Mouse (Mus musculus) granulocyte monocyte progenitor cell, adult 5-6 weeks (primary cell): ENCODE measurements around the gene Sdk2. TPM values are rescaled to one million over a fixed set of nuclear protein-coding genes. Genes with fewer than 3 reads are reported as not detected.

Experiments
- ATAC-seq: replicated peaks from 2 replicates; pipeline ENCODE4 v1.8.0; 2016; ENCODE audit warnings: mild to moderate bottlenecking, moderate TSS enrichment, inconsistent platforms; ENCODE audit not compliant: poor library complexity, severe bottlenecking
- total RNA-seq, 2 experiments: library from RNA; stranded (forward) in 1 of 2; stranded (reverse) in 1 of 2; fragments of 200-712, 200-1000 nt in 1 of 2; fragments of >200 nt in 1 of 2; fragmentation: Nextera tagmentation in 1 of 2; gene quantifications; 2 replicates each; pipeline ENCODE4 v1.2.3; 2014 to 2017

Sdk2 gene
- total RNA-seq (2014; fragmentation: Nextera tagmentation) (0.04 TPM in 1 of 2 replicates, not detected in the other), total RNA-seq (2017) (not detected in 2 replicates)

- no peak for ATAC-seq
Measured at GRCm38 (mm10) chr11:114066951-114067762, at the start of gene Sdk2. Gene Sdk2 (minus strand): TSS chr11:114067046.

- ATAC-seq = no peak
Measured at GRCm38 (mm10) chr11:114115077-114115476, 48.2 kb upstream of the Sdk2 start.

- no peak for ATAC-seq
Measured at GRCm38 (mm10) chr11:114114674-114115073, 47.8 kb upstream of the Sdk2 start.

GRCm38 (mm10) chr11:114110851-114111250, 44.0 kb upstream of the Sdk2 start:
- no peak for ATAC-seq

- ATAC-seq = no peak
Measured at GRCm38 (mm10) chr11:114093636-114094035, 26.8 kb upstream of the Sdk2 start.

GRCm38 (mm10) chr11:114093175-114093574, 26.3 kb upstream of the Sdk2 start:
- ATAC-seq = peak; percentile 52; the same call in 1 of the 2 replicates

GRCm38 (mm10) chr11:114080606-114081005, 13.8 kb upstream of the Sdk2 start:
- no peak for ATAC-seq

- no peak for ATAC-seq
Measured at GRCm38 (mm10) chr11:114072644-114073043, 5.8 kb upstream of the Sdk2 start.

- ATAC-seq = 0 out of 2 replicates have a peak, but pooled peaks have one; percentile 20
Measured at GRCm38 (mm10) chr11:114071998-114072397, 5.2 kb upstream of the Sdk2 start.

- ATAC-seq = no peak
Measured at GRCm38 (mm10) chr11:114070881-114071280, 4.0 kb upstream of the Sdk2 start.

GRCm38 (mm10) chr11:114070131-114070530, 3.3 kb upstream of the Sdk2 start:
- ATAC-seq = no peak

- 0 out of 2 replicates have a peak, but pooled peaks have one; percentile 17 for ATAC-seq
Measured at GRCm38 (mm10) chr11:114068390-114068789, 1.5 kb upstream of the Sdk2 start.

GRCm38 (mm10) chr11:114066098-114066950, 522 bp downstream of the Sdk2 start:
- ATAC-seq = no peak

- no peak for ATAC-seq
Measured at GRCm38 (mm10) chr11:114065596-114065995, 1.2 kb downstream of the Sdk2 start.

GRCm38 (mm10) chr11:114064871-114065388, 1.9 kb downstream of the Sdk2 start:
- no peak for ATAC-seq

GRCm38 (mm10) chr11:114061946-114062345, 4.9 kb downstream of the Sdk2 start:
- no peak for ATAC-seq

- no peak for ATAC-seq
Measured at GRCm38 (mm10) chr11:114061265-114061664, 5.6 kb downstream of the Sdk2 start.

- no peak for ATAC-seq
Measured at GRCm38 (mm10) chr11:114056351-114056750, 10.5 kb downstream of the Sdk2 start.

GRCm38 (mm10) chr11:114054581-114055315, 12.1 kb downstream of the Sdk2 start:
- ATAC-seq = no peak

- ATAC-seq = no peak
Measured at GRCm38 (mm10) chr11:114051361-114051760, 15.5 kb downstream of the Sdk2 start.
